Mouse (Mus musculus): Measurements from ENCODE around the gene Cnbd2.

DNA sequence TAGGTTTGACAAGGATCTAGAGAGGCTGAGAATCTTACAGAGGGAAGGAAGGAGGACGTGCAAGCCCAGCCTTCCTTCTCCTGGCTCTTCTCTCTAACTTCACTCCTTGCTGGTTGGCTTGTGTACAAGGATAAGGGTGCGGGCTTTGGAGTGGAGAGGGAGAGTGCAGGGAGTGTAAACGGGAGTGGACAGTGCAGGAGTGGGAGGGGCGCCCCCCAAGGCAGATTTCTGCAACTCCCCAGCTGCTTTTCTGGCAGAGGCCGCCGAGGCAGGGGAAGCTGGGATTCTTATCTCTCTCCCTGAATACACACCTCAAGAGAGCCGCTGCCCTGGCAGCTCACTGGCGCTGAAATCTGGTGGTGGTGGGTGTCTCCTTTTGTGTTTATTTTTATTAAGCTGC is 110.5 kb downstream of the Cnbd2 start:
- TF ChIP-seq POLR2A (IDR thresholded peaks at IDR 0.05; ENCODE audit: low read depth, low read length): no peak
- no peak for TF ChIP-seq CTCF (conservative IDR thresholded peaks at IDR 0.05 in 1 of 2, IDR thresholded peaks at IDR 0.05 in 1 of 2; ENCODE audit: low read depth in 2 of 2, low read length in 2 of 2)
- no peak for TF ChIP-seq SMC3 (IDR thresholded peaks at IDR 0.05; ENCODE audit: low read depth, low read length)
- TF ChIP-seq CHD2 (IDR thresholded peaks at IDR 0.05; ENCODE audit: low read length): no peak
- TF ChIP-seq MEF2A (IDR thresholded peaks at IDR 0.05; ENCODE audit: borderline replicate concordance, low read depth, low read length): no peak
- TF ChIP-seq MYC (IDR thresholded peaks at IDR 0.05; ENCODE audit: low read depth, low read length): no peak
- no peak for TF ChIP-seq ZKSCAN1 (IDR thresholded peaks at IDR 0.05; ENCODE audit: borderline replicate concordance, low read depth, low read length)
- no peak for TF ChIP-seq MAX (IDR thresholded peaks at IDR 0.05; ENCODE audit: low read length)
- no peak for TF ChIP-seq JUND (conservative IDR thresholded peaks at IDR 0.05; ENCODE audit: low read depth, low read length)
- no peak for TF ChIP-seq RCOR1 (conservative IDR thresholded peaks at IDR 0.05; ENCODE audit: low read depth, low read length)
- no peak for TF ChIP-seq CHD1 (IDR thresholded peaks at IDR 0.05; ENCODE audit: low read depth, low read length)
